Mouse (Mus musculus) forebrain, embryonic 15.5 days (tissue): ENCODE results near the gene Ccrl2. TPM values are rescaled to one million over a fixed set of nuclear protein-coding genes. Genes with fewer than 3 reads are reported as not detected.

ENCODE experiments used
- ATAC-seq: fragments of 200-750 bp; cut with Nextera tagmentation; replicated peaks from 2 replicates; pipeline ENCODE4 v1.8.0; 2017; ENCODE audit warnings: mild to moderate bottlenecking, moderate TSS enrichment, moderate library complexity
- H3K27ac ChIP-seq: fragments of 300-500 bp; sonication (generic); replicated peaks from 2 replicates; pipeline ENCODE4 v1.5.1; 2015; ENCODE audit warnings: mild to moderate bottlenecking, inconsistent platforms
- H3K27me3 ChIP-seq: fragments of 300-500 bp; sonication (generic); 2 replicates; pipeline ENCODE4 v1.6.1; 2015; ENCODE audit warnings: inconsistent platforms
- H3K36me3 ChIP-seq: fragments of 300-500 bp; sonication (generic); 2 replicates; pipeline ENCODE4 v1.6.1; 2015; ENCODE audit warnings: mild to moderate bottlenecking, inconsistent platforms
- H3K4me1 ChIP-seq: fragments of 300-500 bp; sonication (generic); 2 replicates; pipeline ENCODE4 v1.6.1; 2015; ENCODE audit warnings: inconsistent platforms
- H3K4me2 ChIP-seq: fragments of 300-500 bp; sonication (generic); replicated peaks from 2 replicates; pipeline ENCODE4 v1.6.1; 2015; ENCODE audit warnings: mild to moderate bottlenecking, inconsistent platforms
- H3K4me3 ChIP-seq: fragments of 300-500 bp; sonication (generic); 2 replicates; pipeline ENCODE4 v1.5.1; 2015; ENCODE audit warnings: mild to moderate bottlenecking, inconsistent platforms
- H3K9ac ChIP-seq: fragments of 300-500 bp; sonication (generic); replicated peaks from 2 replicates; pipeline ENCODE4 v1.6.1; 2015; ENCODE audit warnings: mild to moderate bottlenecking, inconsistent platforms
- H3K9me3 ChIP-seq: fragments of 300-500 bp; sonication (generic); 2 replicates; pipeline ENCODE4 v1.6.1; 2016; ENCODE audit warnings: inconsistent platforms
- WGBS: fragments of 180-500 bp; shearing (Covaris S2); methylation state at CpG from one replicate; pipeline ENCODE4 v1.1.7; 2015; ENCODE audit warnings: mixed read lengths; 5-methylcytosine and 5-hydroxymethylcytosine counted together
- polyA plus RNA-seq: library from polyadenylated mRNA; unstranded; fragments of >200 nt; fragmentation: Nextera tagmentation; extraction: Ambion mirVana; gene quantifications from 2 replicates; pipeline ENCODE4 v1.2.1, GENCODE M21; 2015

Ccrl2 gene
- polyA plus RNA-seq, 1 experiment from 2014 or later: 1.0 TPM

- Histone ChIP-seq H3K9me3 (no peaks in the 10 kb centered on the region), H3K36me3 (no peaks in the 10 kb centered on the region), H3K27ac (no peak overlapping the region), H3K27me3 (no peaks in the 10 kb centered on the region), H3K4me3 (no peak overlapping the region), H3K9ac (no peak overlapping the region), H3K4me1 (no peaks in the 10 kb centered on the region), H3K4me2 (no peak overlapping the region)
- ATAC-seq: no peak
- 82% methylated on average over 4 of the region's 4 CpGs for WGBS
Observed at GRCm38 (mm10) chr9:111015658-111016057, 41.7 kb downstream of the Ccrl2 start.

DNA sequence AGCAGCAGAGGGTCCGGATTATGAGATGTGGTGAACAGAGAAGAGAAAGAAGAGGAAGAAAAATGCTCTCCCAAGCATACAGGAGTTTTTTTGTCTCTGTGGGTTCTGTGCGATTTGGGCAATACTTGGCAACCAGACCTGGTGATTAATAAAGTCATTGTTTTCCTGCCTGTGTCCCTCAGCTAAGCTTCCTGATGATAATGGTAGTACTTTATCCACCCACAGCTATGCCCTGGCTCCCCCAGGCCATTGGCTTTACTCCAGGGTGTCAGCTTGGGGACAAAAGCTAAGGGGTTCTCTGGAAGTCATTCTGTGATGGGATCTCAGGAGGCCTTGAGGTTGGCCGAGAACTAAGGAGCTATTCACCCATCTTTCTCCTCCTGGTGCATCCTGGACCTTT is 45.3 kb downstream of the Ccrl2 start:
- no peak for ATAC-seq
- no peaks in the 10 kb centered on the region for H3K36me3 ChIP-seq
- WGBS: 75% methylated on average over 3 of the region's 3 CpGs

GRCm38 (mm10) chr9:111011550-111011949 is 45.8 kb downstream of the Ccrl2 start:
- no peaks in the 10 kb centered on the region for H3K36me3 ChIP-seq
- no peak for ATAC-seq
- H3K9me3 ChIP-seq: no peaks in the 10 kb centered on the region
- no peak overlapping the region for H3K9ac ChIP-seq
- H3K4me3 ChIP-seq: no peak overlapping the region
- WGBS: 88% methylated on average over 9 of the region's 9 CpGs
- H3K27me3 ChIP-seq: no peaks in the 10 kb centered on the region
- H3K27ac ChIP-seq: no peak overlapping the region
- H3K4me1 ChIP-seq: no peaks in the 10 kb centered on the region
- no peak overlapping the region for H3K4me2 ChIP-seq

More for the DNA sequence above, 45.3 kb downstream of the Ccrl2 start:
- H3K9me3 ChIP-seq: no peaks in the 10 kb centered on the region
- H3K4me2 ChIP-seq: no peak overlapping the region
- H3K4me3 ChIP-seq: no peak overlapping the region
- H3K9ac ChIP-seq: no peak overlapping the region
- no peaks in the 10 kb centered on the region for H3K4me1 ChIP-seq
- H3K27me3 ChIP-seq: no peaks in the 10 kb centered on the region
- no peak overlapping the region for H3K27ac ChIP-seq

DNA sequence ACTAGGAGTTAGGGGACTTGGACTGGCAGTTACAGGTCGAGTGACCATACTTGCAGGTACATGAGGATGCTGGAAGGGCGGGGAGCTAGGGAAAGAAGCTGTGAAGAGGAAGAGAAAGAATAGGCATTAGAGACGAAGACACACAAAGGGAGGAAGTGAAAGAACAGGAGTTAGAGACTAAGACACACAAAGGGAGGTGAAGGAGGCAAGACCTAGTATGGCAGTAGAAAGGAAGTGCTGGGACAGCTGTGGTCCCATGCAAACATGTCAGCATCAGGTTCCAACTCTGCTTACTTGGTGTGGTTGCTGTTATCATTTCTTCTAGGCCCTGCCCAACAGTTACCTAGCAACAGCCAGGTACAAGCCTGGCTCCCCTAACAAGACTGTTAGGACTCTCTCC is 47.6 kb downstream of the Ccrl2 start:
- Histone ChIP-seq H3K27ac (no peak overlapping the region), H3K4me2 (no peak overlapping the region), H3K4me3 (no peak overlapping the region), H3K9me3 (no peaks in the 10 kb centered on the region), H3K9ac (no peak overlapping the region), H3K36me3 (no peaks in the 10 kb centered on the region), H3K27me3 (no peaks in the 10 kb centered on the region), H3K4me1 (no peaks in the 10 kb centered on the region)
- ATAC-seq: no peak
- 68% methylated on average over 3 of the region's 3 CpGs for WGBS

GRCm38 (mm10) chr9:111006544-111006943 is 50.8 kb downstream of the Ccrl2 start:
- no peak for ATAC-seq
- Histone ChIP-seq H3K9me3 (no peaks in the 10 kb centered on the region), H3K4me1 (no peaks in the 10 kb centered on the region), H3K4me2 (no peak overlapping the region), H3K36me3 (no peaks in the 10 kb centered on the region), H3K27ac (no peak overlapping the region), H3K4me3 (no peak overlapping the region), H3K9ac (no peak overlapping the region), H3K27me3 (no peaks in the 10 kb centered on the region)
- WGBS: 87% methylated on average over 2 of the region's 2 CpGs

Other genes starting within 250 kb of the Ccrl2 start
- not detected in 2 replicates for gene Prss44, start 243.5 kb downstream of the Ccrl2 start, polyA plus RNA-seq
- gene Prss43, start 230.8 kb downstream of the Ccrl2 start, polyA plus RNA-seq: not detected in 2 replicates
- gene Prss45, start 222.9 kb downstream of the Ccrl2 start, polyA plus RNA-seq: 0.20 TPM in 1 of 2 replicates, not detected in the other
- not detected in 2 replicates for gene Prss46, start 213.0 kb downstream of the Ccrl2 start, polyA plus RNA-seq
- 0.15 and 0.20 TPM in 2 replicates for gene Prss50, start 199.6 kb downstream of the Ccrl2 start, polyA plus RNA-seq
- 0.60 and 0.74 TPM in 2 replicates for gene Als2cl, start 177.6 kb downstream of the Ccrl2 start, polyA plus RNA-seq
- 0.92 and 1.2 TPM in 2 replicates for gene Tmie, start 177.4 kb downstream of the Ccrl2 start, polyA plus RNA-seq
- not detected in 2 replicates for gene Fam240a, start 140.7 kb downstream of the Ccrl2 start, polyA plus RNA-seq
- not detected in 2 replicates for gene Tdgf1, start 111.4 kb downstream of the Ccrl2 start, polyA plus RNA-seq
- 0.13 and 0.36 TPM in 2 replicates for gene Lrrc2, start 106.0 kb downstream of the Ccrl2 start, polyA plus RNA-seq
- not detected in 2 replicates for gene Rtp3, start 66.9 kb downstream of the Ccrl2 start, polyA plus RNA-seq
- 0.64 and 0.70 TPM in 2 replicates for gene Ltf, start 38.2 kb downstream of the Ccrl2 start, polyA plus RNA-seq
- 41.8 and 42.8 TPM in 2 replicates for gene Lrrfip2, start 60.1 kb upstream of the Ccrl2 start, polyA plus RNA-seq
- gene Mlh1, start 214.3 kb upstream of the Ccrl2 start, polyA plus RNA-seq: 33.6 and 34.2 TPM in 2 replicates
- 47.1 and 50.9 TPM in 2 replicates for gene Epm2aip1, start 214.4 kb upstream of the Ccrl2 start, polyA plus RNA-seq